Mouse (Mus musculus) regulatory T cell (primary cell): ENCODE data around the gene Ppp1r9a.

Experiments
- in situ Hi-C: fragments of 300-600 bp; cut with MboI, MseI; formaldehyde crosslinking; loops from one replicate; pipeline ENCODE4 v1.15.1; 2025; ENCODE audit warnings: high pct_unique_total_duplicates

Gene Ppp1r9a

GRCm38 (mm10) chr6:5006283-5006946 is 103.7 kb downstream of the Ppp1r9a start:
- in situ Hi-C loops = no loop called here

- in situ Hi-C loops = no loop called here
Observed at GRCm38 (mm10) chr6:5008166-5008565, 105.4 kb downstream of the Ppp1r9a start.

DNA sequence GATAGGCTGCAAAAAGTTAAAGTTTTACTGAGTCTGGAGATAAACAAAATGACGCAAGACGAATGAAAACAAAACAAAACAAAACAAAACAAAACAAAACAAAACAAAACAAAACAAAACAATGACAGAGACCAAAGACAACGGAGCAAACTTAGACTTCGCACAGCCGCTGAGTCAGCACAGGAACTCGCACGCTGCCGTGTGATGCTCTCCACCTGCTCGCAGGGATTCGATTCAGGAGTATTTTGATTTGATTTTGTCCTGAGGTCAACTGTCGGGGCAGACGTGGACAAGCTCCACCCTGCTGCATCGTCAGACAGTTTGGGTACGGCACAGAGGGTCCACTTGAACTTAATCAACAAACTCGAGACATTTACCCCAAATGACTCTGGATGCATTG is 105.9 kb downstream of the Ppp1r9a start:
- in situ Hi-C loops = no loop called here

DNA sequence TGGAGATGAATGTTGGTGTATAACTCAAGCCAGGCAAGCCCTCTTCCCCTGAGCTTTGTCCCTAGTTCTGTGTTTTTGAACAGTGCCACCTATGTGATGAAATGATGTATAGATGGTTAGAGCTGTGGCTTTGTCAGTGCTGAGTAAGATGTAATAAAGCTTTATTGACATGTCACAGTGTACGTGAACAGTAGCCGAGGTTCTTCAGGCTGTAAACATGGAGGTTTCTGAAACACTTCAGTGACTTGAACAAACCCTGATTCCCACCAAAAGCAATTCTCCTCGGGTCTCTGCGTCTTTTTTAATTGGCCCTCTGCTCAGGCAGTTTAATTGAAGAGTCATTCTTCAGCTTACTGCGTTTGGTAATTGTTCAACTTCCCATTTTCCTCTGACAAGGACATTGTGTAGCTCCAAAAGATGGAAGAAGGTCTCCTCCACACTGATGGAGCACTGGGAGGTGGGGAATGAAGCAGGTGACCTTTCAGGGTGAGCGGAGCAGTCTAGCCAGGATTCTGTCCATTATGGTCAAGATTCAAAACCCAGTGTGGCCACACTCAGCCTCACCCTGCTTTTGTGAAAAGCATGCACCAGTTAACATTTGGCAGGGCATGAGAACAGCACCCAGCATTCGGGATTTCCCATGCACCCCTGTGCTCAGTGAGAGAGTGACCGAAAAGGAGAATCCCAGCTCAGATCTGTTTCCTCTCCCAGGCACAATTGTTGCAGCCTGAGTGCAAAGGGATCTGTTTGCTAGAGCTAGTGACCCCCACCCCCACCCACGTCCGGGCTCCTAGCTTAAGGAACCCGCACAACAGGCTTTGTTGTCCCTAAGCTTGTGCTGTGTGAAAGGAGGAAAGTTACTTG is 108.1 kb downstream of the Ppp1r9a start:
- in situ Hi-C loops = no loop called here

- in situ Hi-C loops = no loop called here
Observed at GRCm38 (mm10) chr6:5012794-5013193, 110.1 kb downstream of the Ppp1r9a start.

- in situ Hi-C loops = no loop called here
Observed at GRCm38 (mm10) chr6:5014567-5014966, 111.8 kb downstream of the Ppp1r9a start.

DNA sequence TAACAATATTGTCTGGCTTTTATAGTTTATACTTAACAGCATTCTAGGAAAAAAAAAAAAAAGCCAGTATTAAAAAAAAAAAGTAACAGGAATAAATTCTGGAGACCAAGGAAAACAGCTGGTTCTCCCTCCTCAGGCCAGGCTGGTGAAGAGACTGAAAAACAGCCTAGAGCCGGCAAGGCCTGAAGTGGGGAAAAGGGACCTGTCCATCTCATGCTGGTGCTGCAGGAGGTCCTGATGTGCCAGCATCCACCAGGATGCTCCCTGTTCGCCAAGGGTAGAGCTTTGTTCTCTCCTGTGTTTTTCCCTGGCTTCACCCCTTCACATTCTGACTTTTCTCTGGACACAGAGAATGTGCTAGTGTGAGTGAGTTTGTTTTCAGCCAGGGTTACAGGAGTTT is 112.5 kb downstream of the Ppp1r9a start:
- in situ Hi-C loops = no loop called here

GRCm38 (mm10) chr6:5017945-5018511 is 115.3 kb downstream of the Ppp1r9a start:
- in situ Hi-C loops = no loop called here

DNA sequence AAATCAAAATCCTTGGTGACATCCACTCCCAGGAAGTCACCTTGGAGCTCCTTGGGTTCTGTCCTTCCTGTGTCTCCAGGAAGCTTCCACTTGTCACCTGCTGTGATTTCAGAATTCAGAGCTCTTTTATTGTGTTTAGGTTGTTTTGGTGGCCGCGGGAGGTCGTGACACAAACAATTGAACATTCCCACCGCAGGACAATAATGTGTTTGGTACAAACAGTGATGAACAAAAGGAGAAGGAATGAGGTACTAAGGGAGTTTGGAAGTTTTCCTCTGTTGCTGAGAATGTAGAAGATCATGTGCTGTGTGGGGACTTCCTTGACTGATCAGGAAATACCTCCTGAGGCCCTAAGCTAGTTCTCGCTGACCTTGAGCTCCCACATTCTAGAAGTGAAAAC is 116.5 kb downstream of the Ppp1r9a start:
- in situ Hi-C loops = no loop called here

DNA sequence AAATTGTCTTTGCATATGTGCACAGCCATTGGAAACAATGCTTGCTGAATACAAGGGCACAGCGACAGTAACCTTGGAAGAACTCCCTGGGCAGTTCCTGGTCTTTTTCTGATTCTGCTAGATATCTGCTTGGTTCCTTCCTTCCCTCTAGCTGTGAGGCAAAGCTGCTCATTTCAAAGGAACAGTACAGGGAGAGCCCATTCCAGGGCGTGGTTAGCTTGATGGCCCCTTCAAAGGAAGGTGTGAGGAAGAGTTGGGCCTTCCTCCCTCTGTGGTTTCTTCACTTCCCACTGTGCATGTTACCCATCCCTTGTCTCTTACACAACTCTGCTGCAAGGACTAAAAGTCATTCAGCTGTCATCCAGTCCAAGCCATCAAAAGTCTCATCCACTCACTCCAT is 117.3 kb downstream of the Ppp1r9a start:
- in situ Hi-C loops = no loop called here

DNA sequence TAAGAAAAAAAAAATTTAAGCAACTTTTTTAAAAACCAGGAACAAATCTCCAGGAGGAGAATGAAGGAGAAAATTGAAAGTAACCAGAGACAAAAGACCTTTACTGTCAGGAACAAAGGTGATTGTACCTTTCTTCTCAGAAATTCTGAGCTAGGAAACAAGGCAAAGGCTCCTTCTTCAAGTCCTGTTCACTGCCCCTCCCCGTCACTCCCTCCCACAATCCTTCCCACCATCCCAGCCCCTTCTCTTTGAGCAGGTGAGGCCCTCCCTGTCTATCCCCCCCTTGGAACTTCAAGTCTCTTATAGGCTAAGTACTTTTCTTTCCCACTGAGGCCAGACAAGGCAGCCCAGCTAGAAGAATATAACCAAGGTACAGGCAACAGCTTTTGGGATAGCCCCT is 117.8 kb downstream of the Ppp1r9a start:
- in situ Hi-C loops = no loop called here

GRCm38 (mm10) chr6:5022677-5023076 is 120.0 kb downstream of the Ppp1r9a start:
- in situ Hi-C loops = no loop called here

- in situ Hi-C loops = no loop called here
Observed at GRCm38 (mm10) chr6:5024893-5025292, 122.2 kb downstream of the Ppp1r9a start.

DNA sequence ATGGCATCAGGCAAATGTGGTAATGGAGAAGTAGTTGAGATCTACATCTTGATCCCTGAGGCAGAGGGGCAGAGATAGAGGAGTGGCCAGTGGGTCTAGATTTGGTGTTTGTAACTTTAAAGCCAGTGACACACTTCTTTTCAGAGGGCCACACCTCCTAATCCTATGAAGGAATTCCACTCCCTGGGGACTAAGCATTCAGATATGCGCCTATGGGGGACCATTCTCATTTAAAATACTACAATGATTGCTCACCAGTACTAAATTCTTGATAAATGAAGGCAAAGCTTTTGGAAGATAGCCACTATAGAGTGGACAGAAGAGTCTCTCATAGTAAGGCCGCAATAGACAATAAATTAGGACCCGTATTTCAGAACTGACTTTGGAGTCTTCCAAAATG is 124.1 kb downstream of the Ppp1r9a start:
- in situ Hi-C loops = no loop called here

GRCm38 (mm10) chr6:5027213-5027612 is 124.5 kb downstream of the Ppp1r9a start:
- in situ Hi-C loops = no loop called here

- in situ Hi-C loops = no loop called here
Observed at GRCm38 (mm10) chr6:5027801-5028200, 125.1 kb downstream of the Ppp1r9a start.

GRCm38 (mm10) chr6:5029205-5029927 is 126.6 kb downstream of the Ppp1r9a start:
- in situ Hi-C loops = no loop called here

- in situ Hi-C loops = no loop called here
Observed at GRCm38 (mm10) chr6:5029956-5030355, 127.2 kb downstream of the Ppp1r9a start.

DNA sequence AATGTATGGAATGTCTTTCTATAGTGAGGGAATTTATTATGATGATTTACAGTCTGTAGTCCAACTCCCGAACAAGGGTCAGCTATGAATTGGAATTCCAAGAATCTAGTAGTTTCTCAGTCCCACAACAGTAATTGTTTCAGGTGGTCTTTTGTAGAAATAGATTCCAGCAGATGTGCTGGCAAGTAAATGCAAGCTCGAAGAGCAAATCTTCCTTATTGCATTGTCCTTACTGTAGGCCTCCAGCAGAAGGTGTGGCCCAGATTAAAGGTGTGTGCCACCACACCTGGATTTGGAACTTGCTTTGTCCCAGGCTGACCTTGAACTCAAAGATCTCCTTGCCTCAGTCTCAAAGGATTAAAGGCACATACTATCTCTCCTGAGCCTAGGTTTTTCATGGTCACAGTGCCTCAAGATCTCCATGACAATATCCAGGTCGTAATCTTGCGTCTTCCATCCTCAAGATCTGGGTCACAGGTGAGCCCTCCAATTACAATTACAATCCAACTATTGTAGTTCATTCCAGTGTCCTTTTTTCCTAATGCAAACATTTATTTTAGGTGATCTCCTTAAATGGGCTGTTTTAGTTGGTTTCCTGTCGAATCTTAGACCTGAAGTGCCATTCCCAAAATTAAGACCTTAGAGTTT is 130.4 kb downstream of the Ppp1r9a start:
- in situ Hi-C loops = no loop called here

GRCm38 (mm10) chr6:5037225-5037624 is 134.5 kb downstream of the Ppp1r9a start:
- in situ Hi-C loops = no loop called here

- in situ Hi-C loops = no loop called here
Observed at GRCm38 (mm10) chr6:5038140-5038749, 135.5 kb downstream of the Ppp1r9a start.
